Mouse (Mus musculus) embryonic fibroblast, embryonic 13.5 days (primary cell): Measurements from ENCODE around the gene Med11. TPM values are rescaled to one million over a fixed set of nuclear protein-coding genes. Genes with fewer than 3 reads are reported as not detected.

Experiments
- H3K27ac ChIP-seq: 2 replicates; pipeline ENCODE4 v1.5.1; 2012; ENCODE audit warnings: low read length, control low read depth, inconsistent platforms; ENCODE audit not compliant: insufficient read depth
- H3K4me1 ChIP-seq: 2 replicates; pipeline ENCODE4 v1.6.1; 2011; ENCODE audit warnings: low read length; ENCODE audit not compliant: control insufficient read depth, insufficient read depth
- H3K4me3 ChIP-seq: 2 replicates; pipeline ENCODE4 v1.5.1; 2011; ENCODE audit warnings: mild to moderate bottlenecking, control low read depth, low read length; ENCODE audit not compliant: insufficient read depth
- CTCF ChIP-seq: IDR thresholded peaks from 2 replicates; pipeline ENCODE4 v1.5.1; 2011; ENCODE audit warnings: mild to moderate bottlenecking, control low read depth, low read length, moderate library complexity, borderline replicate concordance; ENCODE audit not compliant: insufficient read depth
- POLR2A ChIP-seq: IDR thresholded peaks from 2 replicates; pipeline ENCODE4 v1.6.1; 2011; ENCODE audit warnings: low read depth, mild to moderate bottlenecking, control low read depth, low read length, moderate library complexity
- polyA plus RNA-seq: library from polyadenylated mRNA; stranded (reverse); fragments of >200 nt; gene quantifications from 2 replicates; pipeline ENCODE4 v1.2.4, GENCODE M21; 2011; ENCODE audit warnings: low read depth; ENCODE audit not compliant: missing spikeins, insufficient read length

The Med11 gene
- polyA plus RNA-seq, 1 experiment = 14.0 TPM

DNA sequence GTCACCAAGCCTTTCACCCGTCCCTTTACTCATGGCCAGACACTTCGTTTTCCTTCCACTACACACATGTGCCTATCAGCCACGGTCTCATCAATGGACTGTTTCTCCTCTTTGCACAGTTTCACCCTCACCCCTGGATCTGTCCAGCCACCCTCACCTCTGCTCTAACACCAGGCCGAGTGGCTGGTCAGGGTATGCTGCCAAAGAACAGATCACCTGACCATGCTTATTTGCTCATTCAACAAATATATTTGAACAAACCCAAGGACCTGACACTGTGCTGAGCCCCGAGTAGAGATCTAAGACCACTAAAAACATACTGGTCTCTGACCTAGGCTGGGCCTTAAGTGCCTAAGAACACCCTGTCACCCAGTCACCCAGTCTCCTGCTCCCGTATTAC, 7.1 kb upstream of the Med11 start:
- no peaks in the 10 kb centered on the region for H3K4me1 ChIP-seq
- no peak overlapping the region for H3K27ac ChIP-seq
- H3K4me3 ChIP-seq = no peak overlapping the region
- TF ChIP-seq POLR2A = no peak
- TF ChIP-seq CTCF = no peak

DNA sequence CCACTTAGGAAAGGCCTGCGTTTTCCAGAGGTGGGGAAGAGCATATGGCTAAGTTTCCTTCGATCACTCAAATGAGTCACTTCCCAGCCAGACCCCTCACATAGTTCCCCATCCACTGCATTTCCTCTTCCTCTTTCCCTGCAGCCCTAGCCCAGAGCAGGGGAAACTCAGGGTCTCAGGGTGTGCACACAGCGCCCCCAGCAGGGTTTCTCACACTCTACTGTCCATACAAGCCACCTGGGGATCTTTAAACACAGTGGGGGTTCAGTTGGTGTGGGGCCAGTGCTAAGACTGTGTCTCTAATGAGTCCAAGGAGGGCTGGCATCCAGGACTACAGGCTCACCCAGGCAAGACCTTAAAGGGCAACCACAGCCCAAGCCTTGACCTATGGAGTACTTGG, 5.0 kb upstream of the Med11 start:
- TF ChIP-seq CTCF (no peak), POLR2A (no peak)

DNA sequence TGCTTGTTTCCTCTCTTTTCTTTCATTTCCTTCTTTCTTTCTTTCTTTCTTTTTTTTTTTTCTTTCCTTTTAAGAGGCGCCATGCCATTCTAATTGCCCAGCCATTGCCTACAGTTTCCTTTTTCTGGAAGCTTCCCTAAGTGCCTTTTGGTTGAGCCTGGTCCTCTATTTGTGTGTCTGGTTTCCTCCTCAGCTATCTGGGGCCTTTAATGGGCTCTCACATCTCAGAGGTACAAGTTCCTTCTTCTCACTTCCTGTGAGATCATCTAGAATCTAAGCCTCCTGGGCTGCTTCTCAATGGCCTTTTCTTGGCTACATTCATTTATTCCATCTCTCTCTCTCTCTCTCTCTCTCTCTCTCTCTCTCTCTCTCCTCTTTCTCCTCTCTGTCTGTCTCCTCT, 4.3 kb upstream of the Med11 start:
- TF ChIP-seq CTCF = no peak
- TF ChIP-seq POLR2A = no peak
- Histone ChIP-seq H3K4me3 (no peak overlapping the region), H3K4me1 (no peaks in the 10 kb centered on the region), H3K27ac (no peak overlapping the region)

More for the DNA sequence above, 5.0 kb upstream of the Med11 start:
- Histone ChIP-seq H3K27ac (no peak overlapping the region), H3K4me1 (no peaks in the 10 kb centered on the region), H3K4me3 (no peak overlapping the region)

DNA sequence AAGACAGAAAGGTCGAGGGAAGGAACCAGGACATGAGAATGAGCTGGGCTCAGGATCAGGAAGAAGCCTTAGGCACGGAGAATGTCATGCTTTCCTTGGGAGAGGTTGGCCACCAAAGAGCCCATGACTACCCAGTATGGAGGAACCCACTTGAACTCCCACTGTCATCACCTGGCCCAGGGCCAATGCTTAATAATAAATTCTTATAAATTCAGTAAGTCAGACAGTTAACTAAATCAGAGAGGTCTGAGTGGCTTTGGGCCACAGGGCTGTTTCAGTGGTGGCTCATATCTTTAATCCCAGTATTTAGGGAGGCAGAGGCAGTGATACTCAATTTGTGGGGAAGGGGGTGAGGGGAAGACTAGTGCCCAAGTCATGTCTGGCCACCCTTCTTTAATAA, 793 bp upstream of the Med11 start:
- Histone ChIP-seq H3K27ac (no peak overlapping the region), H3K4me1 (no peaks in the 10 kb centered on the region)
- TF ChIP-seq POLR2A (no peak), CTCF (no peak)

DNA sequence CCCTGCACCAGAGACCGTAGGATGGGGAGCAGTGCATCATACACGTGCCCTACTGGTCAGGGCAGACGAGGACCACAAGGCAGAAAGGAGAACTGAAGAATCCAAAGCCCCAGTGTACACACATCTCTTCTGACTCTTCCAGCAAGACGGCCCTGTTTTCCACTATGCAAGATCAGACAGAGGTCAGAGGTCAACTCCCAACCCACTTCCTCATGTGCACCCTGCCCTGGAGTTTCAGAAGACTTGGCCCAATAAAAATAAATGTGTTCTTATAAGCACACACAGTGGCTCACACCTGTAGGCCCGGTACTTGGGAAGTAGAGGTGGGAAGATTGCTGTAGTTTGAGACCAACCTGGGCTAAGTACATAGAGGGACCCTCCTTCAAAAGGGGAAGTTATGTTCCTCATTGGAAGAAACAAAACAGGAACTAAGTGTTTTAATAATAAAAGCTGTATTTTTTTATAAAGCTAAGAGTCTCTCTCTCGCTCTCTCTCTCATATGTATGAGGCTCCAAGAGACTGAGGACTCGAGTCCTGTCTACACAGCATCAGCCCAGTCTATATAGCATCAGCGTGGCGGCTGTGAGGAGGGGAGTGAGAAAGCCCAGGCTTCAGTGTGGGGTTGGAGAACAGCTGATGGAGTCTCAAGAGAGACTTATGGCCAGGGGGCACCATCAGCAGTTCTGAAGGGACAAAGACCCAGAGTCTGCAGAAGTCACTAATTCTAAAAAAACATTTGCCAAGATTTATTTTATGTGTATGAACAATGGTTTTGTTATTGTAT, 1.7 kb downstream of the Med11 start:
- TF ChIP-seq CTCF (no peak), POLR2A (no peak)
- no peak overlapping the region for H3K27ac ChIP-seq
- no peak overlapping the region for H3K4me3 ChIP-seq
- H3K4me1 ChIP-seq = no peaks in the 10 kb centered on the region

More for the DNA sequence above, 793 bp upstream of the Med11 start:
- no peak overlapping the region for H3K4me3 ChIP-seq

DNA sequence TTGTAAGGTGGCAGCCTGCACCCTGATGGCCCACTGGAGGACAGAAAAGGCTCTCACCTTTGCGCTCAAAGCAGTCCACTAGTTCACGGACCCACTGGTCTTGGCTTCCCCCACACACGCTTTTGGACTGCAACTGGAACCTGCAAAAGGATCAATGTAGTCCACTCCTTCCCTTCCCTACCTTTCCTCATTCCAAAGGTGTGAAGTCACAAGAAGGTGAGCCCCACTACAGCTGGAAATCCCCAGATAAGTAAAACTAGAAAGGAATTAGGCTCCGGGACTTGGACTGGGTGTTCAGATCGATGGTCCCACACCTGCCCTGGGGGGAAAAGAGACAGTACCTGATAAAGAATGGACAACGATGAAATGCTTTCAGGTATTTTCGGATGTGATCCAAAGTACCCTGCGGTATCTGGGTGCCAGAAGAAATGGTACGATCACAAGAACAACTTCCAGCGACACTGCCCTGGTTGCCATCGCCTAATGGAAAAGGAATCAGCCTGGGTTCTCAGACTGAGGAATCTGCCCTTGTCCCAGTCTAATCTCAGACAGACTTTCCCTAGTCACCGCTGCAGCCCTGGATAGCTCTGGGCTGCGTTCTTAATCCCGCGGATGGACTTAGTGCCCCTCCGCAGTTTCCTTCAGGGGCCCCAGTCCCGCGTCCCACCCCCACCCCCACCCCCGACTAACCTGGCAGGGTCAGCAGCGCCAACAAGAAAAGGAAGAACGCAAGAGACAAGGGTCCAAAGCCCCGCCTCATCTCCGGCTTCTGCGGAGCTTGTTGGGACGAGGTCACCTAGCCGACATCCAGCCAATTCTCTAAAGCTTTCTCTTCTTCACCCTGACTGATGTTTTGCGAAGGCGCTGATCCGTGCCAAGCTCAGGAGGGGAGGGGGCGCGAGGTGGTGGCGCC, 7.2 kb downstream of the Med11 start, which contains the start of gene Zmynd15:
TSS of gene Zmynd15 (plus strand) at position 746 of the 913 bp plus-strand sequence.
- TF ChIP-seq POLR2A (no peak), CTCF (no peak)
- peak within 1 kb of the TSS; percentile 56 for H3K4me3 ChIP-seq
- no peaks in the 10 kb centered on the region for H3K4me1 ChIP-seq
- no peak within 1 kb of the TSS for H3K27ac ChIP-seq

DNA sequence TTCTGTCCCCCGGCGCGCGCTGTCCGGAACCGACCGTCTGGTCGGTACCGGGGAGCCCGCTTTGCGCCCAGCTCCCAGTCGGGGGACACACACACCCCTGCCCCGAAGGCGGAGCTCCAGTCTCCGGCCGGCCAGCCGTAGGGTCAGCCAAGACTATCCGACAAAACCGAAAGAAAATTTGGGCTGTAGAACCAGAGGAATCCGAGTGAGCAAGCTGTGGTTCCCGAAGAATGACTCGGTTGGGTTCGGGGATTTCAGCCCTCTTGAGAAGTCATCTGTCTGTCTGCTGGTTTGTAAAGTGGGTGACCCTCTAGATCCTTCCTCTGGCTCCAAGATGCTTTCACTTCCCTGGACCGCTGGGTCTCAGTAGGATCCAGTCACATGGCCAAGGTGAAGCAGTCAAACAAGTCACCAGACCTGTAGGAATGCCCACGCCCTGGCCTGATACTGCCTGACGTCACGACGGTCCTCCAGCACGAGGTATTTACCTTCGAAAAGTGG, 7.9 kb downstream of the Med11 start, which contains the start of gene Cxcl16:
TSS of gene Cxcl16 (minus strand) at position 384 of the 501 bp plus-strand sequence.
- TF ChIP-seq CTCF (no peak), POLR2A (no peak)
- Histone ChIP-seq H3K4me3 (peak within 1 kb of the TSS; percentile 56), H3K4me1 (no peaks in the 10 kb centered on the region), H3K27ac (no peak within 1 kb of the TSS)

DNA sequence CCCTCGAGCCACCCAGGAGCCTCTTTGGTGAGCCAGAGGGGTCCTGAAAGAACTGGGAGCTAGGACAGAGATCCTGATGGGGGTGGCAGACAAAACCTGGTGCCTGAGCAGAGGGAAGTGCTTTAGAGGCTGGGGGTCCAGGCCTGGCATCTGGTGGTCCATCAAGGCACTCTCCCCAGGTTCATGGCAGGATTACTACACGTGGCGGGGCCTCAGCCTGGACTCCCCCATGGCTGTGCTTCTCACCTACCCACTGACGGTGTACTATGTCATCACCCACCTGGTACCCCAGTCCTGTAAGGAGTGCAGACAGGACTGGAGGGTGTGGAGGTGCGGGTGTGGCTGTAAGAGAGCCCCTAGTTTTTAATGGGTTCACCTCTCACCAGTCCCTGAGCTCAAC, 12.3 kb downstream of the Med11 start:
- Histone ChIP-seq H3K4me3 (no peak overlapping the region), H3K4me1 (0 out of 2 replicates have a peak, but pooled peaks cover 2% of the 10 kb centered on the region), H3K27ac (no peak overlapping the region)
- TF ChIP-seq CTCF = no peak
- no peak for TF ChIP-seq POLR2A

DNA sequence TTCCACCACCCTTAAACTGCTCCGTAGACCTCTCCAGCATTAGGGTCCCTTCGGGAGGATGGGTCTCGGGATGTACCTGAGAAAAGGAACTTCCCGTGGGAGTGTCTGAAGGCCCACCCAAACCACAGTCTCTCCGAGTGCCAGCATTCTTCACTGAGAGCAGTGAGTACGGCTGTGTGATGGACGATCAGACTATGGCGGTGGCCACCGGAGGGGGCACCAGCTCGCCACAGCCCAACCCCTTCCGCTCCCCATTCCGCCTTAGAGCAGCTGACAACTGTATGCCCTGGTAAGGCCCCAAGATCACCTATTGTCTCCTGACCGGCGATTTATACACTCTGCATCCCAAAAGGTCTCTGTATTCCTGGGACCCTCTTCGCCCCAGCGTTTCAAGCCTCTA, 13.5 kb downstream of the Med11 start:
- no peak overlapping the region for H3K4me3 ChIP-seq
- TF ChIP-seq POLR2A (no peak), CTCF (no peak)
- H3K4me1 ChIP-seq = 0 out of 2 replicates have a peak, but pooled peaks cover 2% of the 10 kb centered on the region
- no peak overlapping the region for H3K27ac ChIP-seq
